Mouse (Mus musculus): ENCODE data around the gene Tmem229a. TPM values are rescaled to one million over a fixed set of nuclear protein-coding genes. Genes with fewer than 3 reads are reported as not detected.

The Tmem229a gene
- polyA plus RNA-seq (2012; rRNA removed) = 29.3 and 29.8 TPM in 2 replicates

DNA sequence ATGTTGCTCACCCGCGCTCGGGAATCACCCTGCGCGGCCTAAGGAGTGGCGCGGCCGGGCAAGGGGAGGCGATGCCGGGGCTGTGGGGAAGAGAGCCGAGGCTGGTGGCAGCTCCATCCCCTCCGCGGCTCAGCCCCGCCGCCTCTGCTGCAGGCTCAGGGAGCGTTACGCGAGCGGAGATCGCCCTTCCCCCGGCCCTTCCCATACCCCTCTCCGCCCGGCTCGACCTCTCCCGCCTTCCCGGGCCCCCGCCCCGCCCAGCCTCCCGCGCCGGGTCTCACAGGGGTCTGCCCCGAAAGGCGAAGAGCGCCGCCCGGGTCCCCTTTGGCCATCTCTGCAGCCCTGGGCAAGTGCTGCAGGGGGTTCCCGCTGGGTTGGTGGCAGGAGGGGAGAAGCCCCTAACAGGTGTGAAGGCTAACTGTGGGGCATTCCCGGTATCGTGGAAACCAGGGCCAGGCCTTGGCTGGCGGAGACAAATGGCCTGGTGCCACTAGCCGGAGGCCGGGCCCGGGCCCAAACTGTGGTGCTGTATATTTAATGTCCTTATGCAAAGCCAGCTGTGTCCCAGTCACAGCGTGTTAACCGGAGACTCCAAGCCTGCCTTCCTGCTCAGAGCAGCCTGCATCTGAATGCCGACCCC is at the start of gene Tmem229a:
Gene Tmem229a, minus strand, starts transcription at position 352 of the 640 bp plus-strand sequence.
- DNase-seq (ENCODE audit: extremely low spot score in 1 of 2, low spot score in 1 of 2) = peak; percentile 47 to 71

DNA sequence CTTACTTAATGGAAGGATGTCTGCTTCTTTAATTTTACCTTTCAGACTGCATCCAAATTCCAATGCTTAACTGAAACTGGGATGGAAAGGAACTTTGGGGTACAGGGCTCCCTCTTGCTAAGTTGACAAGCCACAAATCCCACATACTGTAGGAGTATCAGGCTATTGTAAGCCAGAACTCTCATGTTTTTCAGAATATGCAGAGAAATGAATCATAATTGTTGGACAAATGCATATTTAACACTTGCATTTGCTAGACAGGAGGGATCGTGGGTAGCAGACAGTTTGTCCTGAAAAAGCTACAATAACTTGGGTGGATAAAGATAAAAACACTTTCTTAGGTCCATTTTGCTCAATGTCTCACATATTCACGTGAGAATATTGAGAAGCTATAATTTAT is 37.7 kb upstream of the Tmem229a start:
- DNase-seq (ENCODE audit: extremely low spot score in 1 of 2, low spot score in 1 of 2) = peak; percentile 7 to 37

DNA sequence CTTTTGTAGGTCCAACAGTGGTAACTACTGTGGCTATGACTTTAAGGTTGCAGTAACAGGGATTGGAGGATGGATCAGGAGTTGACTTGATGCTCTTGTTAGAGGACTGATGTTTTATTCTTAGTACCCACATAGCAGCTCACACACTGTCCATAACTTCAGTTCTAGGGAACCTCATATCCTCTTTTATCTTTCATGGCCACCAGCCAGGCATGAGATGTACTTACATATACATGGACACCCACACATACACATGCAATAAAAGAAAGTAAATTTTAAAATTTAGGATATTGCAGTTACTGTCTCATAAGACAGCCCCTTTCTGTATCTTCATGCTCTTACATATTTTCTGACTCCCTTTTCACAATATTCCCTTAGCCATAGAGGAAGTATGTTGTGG is 33.7 kb upstream of the Tmem229a start:
- DNase-seq (ENCODE audit: extremely low spot score in 1 of 2, low spot score in 1 of 2) = peak; percentile 32 to 41

DNA sequence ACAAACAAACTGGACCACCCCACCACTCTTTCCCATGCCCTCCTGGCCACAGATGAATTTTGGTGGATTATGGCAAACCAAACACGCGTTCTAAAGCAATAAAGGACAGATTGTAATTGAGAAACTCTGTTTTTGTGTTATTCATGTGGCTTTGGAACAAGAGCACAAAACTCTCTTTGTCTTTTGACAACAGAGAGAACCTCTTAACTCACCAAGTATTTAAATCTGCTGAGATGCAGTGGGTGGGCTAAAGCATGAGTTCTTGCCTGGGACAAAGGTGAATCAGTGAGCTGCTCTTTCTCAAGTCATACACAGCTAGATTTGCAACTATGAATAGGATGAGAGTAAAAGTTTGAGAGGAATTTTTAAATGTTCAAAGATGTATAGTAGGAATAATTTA is 20.1 kb upstream of the Tmem229a start:
- no peak for DNase-seq (ENCODE audit: extremely low spot score in 1 of 2, low spot score in 1 of 2)

DNA sequence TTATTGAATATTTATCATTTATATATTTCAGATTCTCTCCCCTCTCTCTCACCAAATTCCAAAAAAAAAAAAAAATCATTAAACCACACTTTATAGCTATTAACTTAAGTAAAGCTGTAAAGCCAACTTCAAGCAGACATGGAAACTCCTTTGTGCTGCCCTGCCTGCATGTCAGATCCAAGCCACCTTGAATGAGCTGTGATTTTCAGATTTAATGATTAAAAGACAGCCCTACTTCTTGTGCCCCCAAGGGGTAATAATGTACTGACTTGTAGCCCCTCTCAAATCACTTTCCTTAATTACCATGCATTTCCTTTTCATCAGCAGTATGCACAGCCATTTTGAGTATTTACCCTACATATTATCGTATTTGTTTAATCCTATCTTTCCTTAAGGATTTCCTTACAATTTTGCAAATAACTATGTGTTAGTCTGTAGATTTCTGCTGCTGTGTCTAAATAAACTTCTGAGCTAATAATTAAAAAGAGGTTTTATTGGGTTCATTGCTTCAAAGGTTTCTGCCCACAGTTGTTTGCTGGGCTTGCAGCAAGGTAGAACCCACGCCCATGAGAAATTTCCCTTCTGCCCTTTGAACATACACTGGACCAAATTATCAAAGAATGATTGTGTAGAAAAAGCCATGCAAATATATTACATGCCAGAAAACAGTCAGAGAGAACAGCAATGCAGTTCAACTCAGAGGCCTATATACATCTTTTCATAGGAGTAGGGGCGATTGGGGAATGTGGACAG is 12.6 kb upstream of the Tmem229a start:
- DNase-seq (ENCODE audit: extremely low spot score in 1 of 2, low spot score in 1 of 2) = no peak

DNA sequence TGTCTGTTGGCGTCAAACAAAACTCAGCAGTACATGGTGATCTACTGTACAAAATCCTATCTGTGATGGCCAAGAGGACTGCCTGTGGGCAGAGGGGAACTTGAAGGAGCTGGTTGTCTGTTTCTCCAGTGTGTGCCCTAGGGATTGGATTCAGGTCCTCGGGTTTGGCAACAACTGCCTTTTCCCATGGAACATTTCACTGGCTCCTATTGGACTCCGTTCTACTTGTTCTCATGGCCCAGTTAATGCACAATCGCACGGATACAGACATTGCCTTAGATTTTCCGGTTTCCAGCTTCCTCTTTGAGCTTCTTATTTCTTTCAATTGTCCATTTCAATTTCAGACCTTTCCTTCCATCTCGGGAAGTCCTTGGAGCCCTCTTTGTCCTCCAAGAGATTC is 11.6 kb upstream of the Tmem229a start:
- DNase-seq (ENCODE audit: extremely low spot score in 1 of 2, low spot score in 1 of 2) = no peak

DNA sequence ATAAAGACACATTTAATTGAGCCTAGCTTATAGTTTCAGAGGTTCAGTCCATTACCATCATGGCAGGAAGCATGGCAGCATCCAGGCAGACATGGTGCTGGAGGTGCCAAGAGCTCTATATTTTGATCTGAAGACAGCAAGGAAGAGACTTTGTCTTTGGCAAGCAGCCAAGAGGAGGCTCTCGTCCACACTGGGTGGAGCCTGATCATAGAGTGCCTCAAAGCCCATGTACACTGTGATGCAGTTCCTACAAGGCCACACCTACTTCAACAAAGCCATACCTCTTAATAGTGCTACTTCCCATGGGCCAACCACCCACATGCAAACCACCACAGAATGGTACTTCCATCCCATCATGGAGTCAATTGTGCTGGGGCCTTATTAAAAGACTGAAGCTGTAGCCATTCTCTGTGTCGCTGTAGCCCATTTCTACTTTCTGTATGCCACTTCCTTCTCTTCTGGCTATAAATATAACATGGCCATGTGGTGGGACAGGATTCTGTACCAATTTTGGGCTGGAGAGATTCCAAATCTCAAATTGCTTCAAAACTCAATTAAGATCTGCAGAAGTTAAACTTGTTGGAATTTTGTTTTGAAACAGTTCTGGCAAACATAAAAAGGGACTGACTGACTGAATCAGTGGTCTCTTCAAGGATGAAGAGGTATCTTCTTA is 10.0 kb upstream of the Tmem229a start:
- no peak for DNase-seq (ENCODE audit: extremely low spot score in 1 of 2, low spot score in 1 of 2)

DNA sequence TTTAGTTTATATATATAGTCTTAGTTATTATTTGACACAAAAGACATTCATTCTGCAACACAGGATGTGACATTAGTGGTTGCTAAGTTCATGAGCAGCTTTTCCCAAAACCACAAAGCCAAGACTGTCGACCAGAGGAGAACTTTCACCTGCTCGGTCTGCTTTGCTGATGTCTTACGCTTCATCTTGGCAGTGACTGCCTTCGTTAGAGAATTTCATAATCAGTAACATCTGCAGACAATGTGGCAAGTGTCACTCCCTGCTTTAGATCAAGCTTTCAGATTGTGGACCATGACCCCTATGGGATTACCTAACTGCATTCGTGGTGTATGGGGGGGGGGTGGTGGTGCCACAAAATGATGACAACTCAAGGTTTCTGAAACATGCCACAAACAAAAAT is 7.7 kb upstream of the Tmem229a start:
- no peak for DNase-seq (ENCODE audit: extremely low spot score in 1 of 2, low spot score in 1 of 2)

DNA sequence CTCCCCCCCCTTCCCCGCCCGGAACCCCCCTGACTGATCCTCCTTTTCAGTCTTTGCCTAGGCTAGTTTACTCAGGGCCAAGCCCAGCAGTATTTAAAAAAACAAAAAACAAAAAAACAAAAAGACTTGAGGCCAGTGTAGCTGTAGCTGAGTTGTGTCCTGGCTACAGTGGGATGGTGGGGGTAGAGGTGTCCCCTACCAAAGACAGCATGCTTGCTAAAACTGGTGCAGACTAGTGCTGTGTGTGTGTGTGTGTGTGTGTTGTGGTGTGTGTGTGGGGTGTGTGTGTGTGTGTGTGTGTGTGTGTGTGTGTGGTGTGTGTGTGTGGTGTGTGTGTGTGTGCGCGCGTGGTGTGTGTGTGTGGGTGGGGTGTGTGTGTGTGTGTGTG is 483 bp upstream of the Tmem229a start:
- no peak for DNase-seq (ENCODE audit: extremely low spot score in 1 of 2, low spot score in 1 of 2)

DNA sequence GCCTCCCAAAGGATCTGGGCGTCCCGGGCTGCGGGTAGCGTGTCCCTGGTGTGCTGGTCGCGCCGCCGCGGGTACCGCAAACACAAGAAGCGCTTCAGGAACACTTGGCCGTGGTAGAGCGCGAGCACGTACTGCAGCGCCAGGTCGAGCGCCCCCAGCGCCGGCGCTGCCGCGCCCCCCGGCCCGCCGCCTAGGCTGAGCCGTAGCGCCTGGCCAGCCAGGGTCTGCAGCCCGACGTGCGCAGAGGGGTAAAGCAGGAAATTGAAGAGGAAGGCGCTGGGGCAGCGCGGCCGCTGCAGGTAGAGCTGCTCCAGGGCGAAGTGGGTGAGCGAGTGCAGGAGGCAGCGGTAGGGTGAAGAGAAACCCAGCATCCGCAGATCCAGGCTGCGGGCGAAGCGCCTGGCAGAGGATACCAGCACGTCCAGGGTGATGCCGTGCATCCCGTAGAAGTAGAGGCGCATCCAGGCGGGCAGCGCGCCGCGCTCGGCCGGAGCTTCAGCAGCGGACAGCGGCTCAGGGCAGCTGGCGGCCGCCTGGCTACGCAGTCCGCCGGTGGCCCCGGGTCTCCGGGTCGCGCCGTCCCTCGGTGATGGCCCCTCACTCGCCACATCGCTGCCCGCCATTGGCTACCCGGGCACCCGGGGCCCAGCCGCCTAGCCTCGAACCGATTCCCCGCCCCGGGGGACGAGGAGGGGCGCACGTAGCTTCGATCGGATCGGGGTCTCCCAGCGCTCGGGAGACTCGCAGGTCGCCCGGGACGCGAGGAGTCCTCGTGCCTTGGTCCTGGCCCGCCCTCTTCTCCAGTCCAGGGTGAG is 759 bp downstream of the Tmem229a start:
- peak in 1 of 2 experiments; percentile 58 for DNase-seq (ENCODE audit: extremely low spot score in 1 of 2, low spot score in 1 of 2)

DNA sequence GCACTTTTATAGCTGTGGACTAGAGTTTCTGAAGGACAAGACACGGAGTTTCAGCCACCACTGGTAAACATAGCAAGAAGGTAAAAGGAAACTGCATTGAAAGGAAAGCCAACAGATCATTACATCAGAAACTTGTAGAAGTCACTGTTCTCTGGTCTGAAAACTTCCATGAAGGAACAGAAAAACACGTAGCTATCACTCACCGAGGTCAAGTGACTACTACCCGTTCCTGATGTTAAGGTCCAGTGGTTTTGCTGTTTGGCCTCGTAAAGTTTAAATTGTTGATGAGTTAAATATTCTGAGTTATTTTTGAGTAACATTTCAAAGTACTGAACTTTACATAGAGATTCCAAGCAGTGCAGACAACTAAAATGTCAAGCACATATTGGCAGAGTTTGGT is 2.0 kb downstream of the Tmem229a start:
- no peak for DNase-seq (ENCODE audit: extremely low spot score in 1 of 2, low spot score in 1 of 2)

DNA sequence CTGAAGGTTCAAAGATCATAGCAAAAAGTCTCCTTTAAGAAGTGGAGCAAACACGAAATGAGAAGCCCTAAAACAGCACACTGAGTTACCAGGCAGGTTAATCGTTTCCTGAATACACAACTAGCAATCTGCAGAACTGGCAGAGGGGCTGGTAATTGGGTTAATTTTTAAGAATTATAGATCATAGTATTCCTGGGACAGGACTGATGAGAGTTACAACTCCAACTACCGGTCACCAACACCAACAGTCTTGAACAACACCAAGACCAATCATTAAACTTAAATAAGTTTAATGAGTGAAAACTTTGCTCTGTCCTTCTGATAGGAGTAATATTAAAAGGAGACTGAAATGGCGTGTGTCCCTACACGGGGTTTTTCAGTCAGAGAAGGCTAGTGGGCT is 3.8 kb downstream of the Tmem229a start:
- DNase-seq (ENCODE audit: extremely low spot score in 1 of 2, low spot score in 1 of 2) = no peak

DNA sequence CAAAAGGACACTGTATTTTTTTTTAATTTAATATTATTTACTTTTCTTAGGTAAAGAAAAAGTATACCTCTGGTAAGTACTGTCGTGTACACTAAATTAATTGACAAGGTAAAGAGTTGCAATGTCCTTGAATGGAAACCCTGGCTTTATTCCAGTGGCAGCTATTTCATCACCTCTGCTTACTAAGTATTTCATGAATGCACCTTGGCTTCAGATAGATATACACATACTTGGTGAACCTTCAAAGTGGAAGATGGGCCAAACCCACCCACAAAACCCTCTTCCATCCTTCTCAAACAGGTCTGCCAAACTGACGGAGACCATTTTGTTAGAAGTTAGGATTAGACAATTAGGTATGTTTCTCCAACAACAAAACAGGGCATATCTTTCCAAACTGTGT is 5.4 kb downstream of the Tmem229a start:
- no peak for DNase-seq (ENCODE audit: extremely low spot score in 1 of 2, low spot score in 1 of 2)

DNA sequence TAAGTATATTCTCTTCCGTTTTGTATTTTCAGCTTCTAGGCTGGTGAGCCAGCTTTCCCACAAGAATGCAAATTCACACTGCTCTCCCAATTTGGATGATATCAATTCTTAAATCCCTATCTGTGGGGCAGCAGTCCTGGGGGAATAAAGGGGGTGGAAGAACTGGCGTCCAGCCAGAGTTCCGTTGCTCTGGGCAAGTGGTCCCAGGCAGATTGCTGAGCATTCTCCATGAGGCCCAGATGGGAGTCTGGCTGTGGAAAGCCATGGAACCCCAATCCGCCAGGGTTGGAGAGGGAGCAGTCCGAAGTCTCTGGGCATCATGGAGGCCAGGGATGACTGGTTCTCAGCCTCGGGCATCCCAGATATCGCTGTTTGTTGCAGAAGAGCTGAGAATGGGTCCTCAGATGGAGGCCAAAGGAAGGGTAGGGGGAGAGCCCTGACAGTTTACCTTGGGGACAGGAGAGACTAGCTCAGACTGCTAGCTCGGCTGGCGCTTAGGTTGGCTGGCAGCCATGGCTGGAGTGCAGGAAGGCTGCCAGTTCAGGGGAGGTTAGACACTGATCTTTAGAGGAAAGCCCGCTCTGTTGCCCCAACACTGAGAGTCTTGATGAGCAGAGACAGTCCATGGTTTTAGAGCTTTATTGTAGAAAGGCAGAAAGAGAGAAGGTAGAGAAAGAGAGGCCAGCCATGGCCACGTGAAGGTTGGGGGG is 30.9 kb downstream of the Tmem229a start:
- DNase-seq (ENCODE audit: extremely low spot score in 1 of 2, low spot score in 1 of 2) = no peak

DNA sequence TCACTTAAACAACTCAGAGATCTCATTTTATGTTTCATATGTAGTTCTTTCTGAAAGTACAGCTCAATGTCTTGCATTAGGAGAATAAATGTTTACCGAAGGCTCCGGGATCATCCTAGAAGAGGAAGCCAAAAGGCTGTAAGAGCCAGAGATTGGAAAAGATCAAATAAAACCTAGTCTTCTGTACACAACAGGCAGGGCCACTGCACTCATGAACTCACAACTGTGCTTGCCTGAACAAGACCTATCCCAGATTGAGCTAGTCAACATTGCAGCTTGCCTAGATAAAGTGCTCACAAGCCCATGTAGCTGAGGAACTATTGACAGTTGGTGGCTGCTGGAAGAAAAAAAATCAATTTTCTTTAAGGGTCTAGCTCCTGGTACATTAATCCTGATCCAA is 42.5 kb downstream of the Tmem229a start:
- no peak for DNase-seq (ENCODE audit: extremely low spot score in 1 of 2, low spot score in 1 of 2)

DNA sequence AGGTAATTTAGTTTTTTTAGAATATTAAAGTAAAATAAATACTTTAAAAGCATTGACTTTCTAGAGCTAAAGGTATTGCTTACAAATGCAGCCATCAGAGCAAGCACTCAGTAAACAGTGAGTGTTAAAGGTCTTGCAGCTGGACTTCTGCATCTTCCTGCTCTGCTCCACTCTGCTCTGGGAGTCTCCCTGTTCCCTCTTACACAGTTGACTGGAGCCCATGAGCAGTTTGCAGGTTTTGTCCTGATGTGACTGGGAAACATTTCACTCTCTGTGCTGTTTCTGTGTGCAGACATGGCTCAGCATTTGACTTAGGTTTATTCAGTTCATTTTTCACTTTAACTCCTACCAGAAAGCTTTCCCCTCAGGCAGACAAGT is 45.4 kb downstream of the Tmem229a start:
- DNase-seq (ENCODE audit: extremely low spot score in 1 of 2, low spot score in 1 of 2) = no peak

DNA sequence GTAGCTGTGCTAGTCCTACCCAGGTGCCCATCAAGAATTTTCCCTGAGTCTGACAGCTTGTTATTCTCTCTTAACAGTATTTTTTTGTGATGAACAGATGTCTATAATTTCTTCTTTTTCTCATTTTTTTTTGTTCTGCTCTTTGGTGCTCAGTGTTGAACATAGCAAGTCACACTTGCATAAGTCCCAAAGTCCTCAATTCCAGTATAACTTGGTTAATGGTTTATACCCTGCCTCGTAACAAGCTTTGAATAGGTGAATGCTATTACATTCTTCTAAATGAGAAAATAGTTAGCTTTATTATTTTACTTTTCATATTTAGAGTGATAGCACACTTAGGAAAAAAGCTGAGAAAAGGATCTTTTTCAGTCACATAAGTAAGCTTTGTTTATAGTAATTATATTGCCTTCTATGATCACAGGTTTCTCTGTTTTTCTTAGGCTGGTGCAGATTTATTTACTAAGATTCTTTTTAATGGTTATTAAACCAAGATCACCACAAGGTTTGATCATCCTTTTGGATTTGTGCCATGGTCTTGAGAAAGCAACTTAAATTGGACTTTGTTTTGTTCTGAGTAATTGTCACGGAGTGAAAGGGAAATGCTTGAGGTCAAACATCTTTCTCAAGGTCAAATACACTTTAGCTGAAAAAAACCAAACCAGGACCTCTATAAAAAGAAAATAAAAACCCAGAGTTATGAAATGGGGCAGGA is 45.9 kb downstream of the Tmem229a start:
- no peak for DNase-seq (ENCODE audit: extremely low spot score in 1 of 2, low spot score in 1 of 2)

DNA sequence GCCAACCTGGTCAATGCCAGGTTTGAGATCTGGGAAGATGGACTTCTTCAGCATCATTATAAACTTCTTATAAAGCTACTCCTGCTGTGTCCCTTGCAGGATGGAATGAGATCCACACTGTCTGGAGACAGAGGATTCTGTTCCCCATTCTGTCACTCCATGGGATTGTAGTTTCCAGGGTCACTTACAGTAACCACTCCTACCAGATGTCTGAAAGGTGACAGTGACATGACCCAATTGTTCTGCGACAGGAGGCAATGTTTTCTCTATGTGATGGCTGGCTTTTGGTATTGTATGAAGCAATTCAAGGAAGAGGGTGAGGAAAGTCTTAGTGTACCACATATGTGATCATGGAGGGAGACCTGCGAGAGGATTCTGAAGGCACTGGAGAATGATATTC is 48.3 kb downstream of the Tmem229a start:
- DNase-seq (ENCODE audit: extremely low spot score in 1 of 2, low spot score in 1 of 2) = no peak

DNA sequence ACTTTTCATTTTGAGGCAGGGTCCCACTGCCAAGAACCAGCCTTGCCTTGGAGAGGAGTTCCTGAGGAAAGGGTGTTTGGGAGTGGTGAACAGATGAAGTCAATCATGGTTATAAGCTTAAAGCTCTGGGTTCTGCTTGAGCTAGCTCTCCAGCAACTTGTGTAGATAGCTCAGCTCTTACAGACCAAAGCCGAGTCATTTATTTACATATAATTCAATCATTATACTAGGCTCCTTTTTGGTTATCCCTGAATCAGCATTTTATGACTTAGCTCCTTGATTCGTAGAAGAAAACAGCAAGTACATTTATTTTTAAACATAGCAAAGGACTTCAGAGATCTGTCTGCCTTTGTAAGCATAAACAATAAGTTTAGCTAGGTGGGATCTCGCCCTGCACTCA is 51.0 kb downstream of the Tmem229a start:
- no peak for DNase-seq (ENCODE audit: extremely low spot score in 1 of 2, low spot score in 1 of 2)
